Mouse (Mus musculus) kidney, adult 2 months (tissue): ENCODE data around the gene Pcsk2. TPM values are rescaled to one million over a fixed set of nuclear protein-coding genes. Genes with fewer than 3 reads are reported as not detected.

Experiments
- DNase-seq: peaks from one replicate; pipeline ENCODE4 v3.0.0; 2021
- H3K27ac ChIP-seq: fragments of 200-500 bp; 2 replicates; pipeline ENCODE4 v1.5.1; 2012; ENCODE audit warnings: low read depth, low read length, control low read depth, inconsistent platforms; ENCODE audit not compliant: insufficient read depth
- H3K27me3 ChIP-seq: fragments of 200-500 bp; replicated peaks from 2 replicates; pipeline ENCODE4 v1.6.1; 2012; ENCODE audit warnings: mild to moderate bottlenecking, moderate library complexity, low read length, inconsistent platforms; ENCODE audit not compliant: control insufficient read depth, insufficient read depth
- H3K36me3 ChIP-seq: fragments of 200-500 bp; 2 replicates; pipeline ENCODE4 v1.6.1; 2012; ENCODE audit warnings: mild to moderate bottlenecking, moderate library complexity, low read length, inconsistent platforms; ENCODE audit not compliant: control insufficient read depth, insufficient read depth
- H3K4me1 ChIP-seq: fragments of 200-500 bp; 2 replicates; pipeline ENCODE4 v1.6.1; 2011; ENCODE audit warnings: low read length; ENCODE audit not compliant: control insufficient read depth, insufficient read depth
- H3K4me3 ChIP-seq: fragments of 200-500 bp; 2 replicates; pipeline ENCODE4 v1.5.1; 2011; ENCODE audit warnings: mild to moderate bottlenecking, low read depth, low read length, control low read depth; ENCODE audit not compliant: insufficient read depth
- CTCF ChIP-seq: fragments of 200-500 bp; conservative IDR thresholded peaks from 2 replicates; pipeline ENCODE4 v1.5.1; 2011; ENCODE audit warnings: low read depth, mild to moderate bottlenecking, control low read depth, low read length, moderate library complexity, mixed read lengths; ENCODE audit not compliant: insufficient read depth, insufficient read length
- POLR2A ChIP-seq: fragments of 200-500 bp; IDR thresholded peaks from one replicate; pipeline ENCODE4 v1.6.1; 2011; ENCODE audit warnings: low read depth, low read length, control low read depth
- WGBS: fragments of 180-500 bp; shearing (Covaris S2); methylation state at CpG from one replicate; pipeline ENCODE4 v1.1.7; 2018; 5-methylcytosine and 5-hydroxymethylcytosine counted together
- polyA plus RNA-seq: library from polyadenylated mRNA; depleted of rRNA; stranded (reverse); fragments of >200 nt; gene quantifications from 2 replicates; pipeline ENCODE4 v1.2.3, GENCODE M21; 2012

Pcsk2 gene
- polyA plus RNA-seq, 1 experiment: 0.11 TPM

- DNase-seq: no peak
- 73% methylated on average over 5 of the region's 5 CpGs for WGBS
- no peaks in the 10 kb centered on the region for H3K27me3 ChIP-seq
- H3K4me1 ChIP-seq: peaks cover 3% of the 10 kb centered on the region; the same call in 1 of the 2 replicates
- H3K36me3 ChIP-seq: no peaks in the 10 kb centered on the region
- no peak overlapping the region for H3K4me3 ChIP-seq
- H3K27ac ChIP-seq: no peak overlapping the region
- no peak for TF ChIP-seq CTCF
- no peak for TF ChIP-seq POLR2A
These were observed 262.8 kb downstream of the Pcsk2 start for GRCm38 (mm10) chr2:143808789-143809188.

DNA sequence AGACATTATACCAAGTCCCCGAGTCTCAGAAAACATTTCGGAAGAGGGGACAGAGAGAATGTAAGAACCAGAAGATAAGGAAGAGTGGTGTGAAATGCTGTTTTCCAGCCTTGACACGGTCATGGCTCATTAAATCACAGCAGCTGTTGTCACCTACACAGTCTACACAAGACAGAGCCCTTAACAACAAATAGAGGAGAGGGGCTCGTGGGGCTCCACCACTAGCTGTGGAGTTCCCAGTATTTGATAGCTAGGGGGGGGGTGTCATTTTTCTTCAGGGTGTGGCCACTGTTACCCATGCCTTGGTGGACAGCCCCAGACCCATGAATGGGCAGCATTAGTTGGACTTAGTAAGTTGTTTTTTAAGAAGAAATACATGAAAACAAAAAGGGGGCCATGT is 266.3 kb downstream of the Pcsk2 start:
- Histone ChIP-seq H3K36me3 (no peaks in the 10 kb centered on the region), H3K27me3 (no peaks in the 10 kb centered on the region), H3K4me3 (no peak overlapping the region), H3K4me1 (no peaks in the 10 kb centered on the region), H3K27ac (no peak overlapping the region)
- TF ChIP-seq CTCF (no peak), POLR2A (no peak)
- no peak for DNase-seq
- WGBS: 27% methylated on average over 4 of the region's 4 CpGs

DNA sequence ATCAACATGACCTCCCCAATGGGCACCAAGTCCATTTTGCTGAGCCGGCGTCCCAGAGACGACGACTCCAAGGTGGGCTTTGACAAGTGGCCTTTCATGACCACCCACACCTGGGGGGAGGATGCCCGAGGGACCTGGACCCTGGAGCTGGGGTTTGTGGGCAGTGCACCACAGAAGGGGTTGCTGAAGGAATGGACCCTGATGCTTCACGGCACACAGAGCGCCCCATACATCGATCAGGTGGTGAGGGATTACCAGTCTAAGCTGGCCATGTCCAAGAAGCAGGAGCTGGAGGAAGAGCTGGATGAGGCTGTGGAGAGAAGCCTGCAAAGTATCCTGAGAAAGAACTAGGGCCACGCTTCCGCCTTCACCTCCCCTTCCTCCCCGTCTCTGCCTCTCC is 267.5 kb downstream of the Pcsk2 start:
- Histone ChIP-seq H3K27me3 (no peaks in the 10 kb centered on the region), H3K27ac (no peak overlapping the region), H3K36me3 (no peaks in the 10 kb centered on the region), H3K4me3 (no peak overlapping the region), H3K4me1 (no peaks in the 10 kb centered on the region)
- TF ChIP-seq CTCF (no peak), POLR2A (no peak)
- WGBS: 84% methylated on average over 11 of the region's 11 CpGs
- no peak for DNase-seq

DNA sequence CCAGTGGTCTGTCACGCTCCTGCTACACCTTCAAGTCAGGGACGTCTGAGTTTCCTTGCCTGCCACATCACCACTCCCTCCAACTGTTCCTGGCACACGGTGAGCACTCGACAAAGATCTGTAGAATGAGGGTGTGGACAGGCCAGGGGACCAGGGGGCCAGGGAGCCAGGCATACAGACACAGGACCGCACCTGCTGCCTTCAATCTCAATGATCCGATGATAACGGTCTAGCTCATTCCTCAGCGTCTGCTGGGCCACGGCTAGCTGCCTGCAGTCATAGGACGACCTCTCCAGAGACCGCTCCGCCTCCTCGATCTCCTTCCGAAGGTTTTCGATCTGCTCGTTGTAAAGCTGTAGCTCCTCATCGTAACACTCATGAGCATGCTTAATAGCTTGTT is 285.7 kb downstream of the Pcsk2 start:
- 56% methylated on average over 17 of the region's 17 CpGs for WGBS
- no peaks in the 10 kb centered on the region for H3K36me3 ChIP-seq
- no peak overlapping the region for H3K27ac ChIP-seq
- H3K27me3 ChIP-seq: no peaks in the 10 kb centered on the region
- H3K4me1 ChIP-seq: no peaks in the 10 kb centered on the region
- DNase-seq: no peak
- no peak for TF ChIP-seq POLR2A
- H3K4me3 ChIP-seq: no peak overlapping the region

GRCm38 (mm10) chr2:143832721-143833120 is 286.8 kb downstream of the Pcsk2 start:
- no peaks in the 10 kb centered on the region for H3K36me3 ChIP-seq
- H3K27ac ChIP-seq: no peak overlapping the region
- no peak for TF ChIP-seq CTCF
- TF ChIP-seq POLR2A: no peak
- WGBS: 84% methylated on average over 5 of the region's 5 CpGs
- no peak overlapping the region for H3K4me3 ChIP-seq
- DNase-seq: no peak
- H3K27me3 ChIP-seq: no peaks in the 10 kb centered on the region
- H3K4me1 ChIP-seq: no peaks in the 10 kb centered on the region

GRCm38 (mm10) chr2:143834082-143834481 is 288.1 kb downstream of the Pcsk2 start:
- no peak overlapping the region for H3K4me3 ChIP-seq
- TF ChIP-seq POLR2A (no peak), CTCF (no peak)
- WGBS: 44% methylated on average over 6 of the region's 6 CpGs
- no peak overlapping the region for H3K27ac ChIP-seq
- H3K36me3 ChIP-seq: no peaks in the 10 kb centered on the region
- no peaks in the 10 kb centered on the region for H3K27me3 ChIP-seq
- no peak for DNase-seq
- H3K4me1 ChIP-seq: no peaks in the 10 kb centered on the region

DNA sequence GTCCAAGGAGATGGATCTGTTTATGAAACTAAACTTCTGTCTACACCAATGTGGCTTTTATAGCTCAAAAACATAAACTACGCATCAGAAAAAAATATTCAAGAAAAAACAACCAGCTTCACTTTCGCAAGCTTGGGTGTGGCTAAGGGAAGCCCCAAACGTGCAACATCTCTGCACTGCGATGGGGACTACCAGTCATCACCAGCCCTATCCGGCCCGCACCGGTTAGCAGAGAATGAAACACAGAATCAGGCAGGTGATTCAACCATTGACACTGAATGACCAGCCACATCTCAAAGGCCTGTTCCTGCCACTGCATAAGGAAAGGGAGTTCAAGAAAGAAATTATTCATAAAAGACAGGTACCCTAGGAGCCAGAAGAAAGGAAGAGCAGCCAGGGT is 289.9 kb downstream of the Pcsk2 start:
- Histone ChIP-seq H3K4me1 (no peaks in the 10 kb centered on the region), H3K27ac (no peak overlapping the region), H3K27me3 (no peaks in the 10 kb centered on the region), H3K36me3 (no peaks in the 10 kb centered on the region), H3K4me3 (no peak overlapping the region)
- WGBS: 82% methylated on average over 7 of the region's 7 CpGs
- no peak for TF ChIP-seq CTCF
- TF ChIP-seq POLR2A: no peak
- DNase-seq: no peak

DNA sequence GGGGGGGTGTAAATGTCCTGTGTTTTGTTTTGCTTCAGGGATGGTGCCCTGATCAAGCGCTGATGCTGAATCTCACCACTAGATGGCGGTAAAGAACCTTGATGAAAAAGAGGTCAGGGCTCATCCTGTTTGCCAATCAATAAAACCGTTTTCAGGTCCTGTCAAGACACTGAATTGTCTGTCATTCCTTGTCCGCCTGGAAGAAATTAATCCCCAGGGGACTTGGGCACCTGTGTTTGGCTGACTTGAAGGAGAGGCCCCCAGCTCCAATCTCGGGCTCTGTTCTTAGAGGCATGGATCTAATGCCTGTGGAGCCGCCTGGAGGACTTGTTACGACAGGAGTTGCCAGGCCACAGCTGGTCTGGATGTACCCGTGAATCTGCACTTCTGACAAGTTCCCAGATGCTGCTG is 291.3 kb downstream of the Pcsk2 start:
- DNase-seq: peak; percentile 78
- H3K36me3 ChIP-seq: no peaks in the 10 kb centered on the region
- no peak overlapping the region for H3K4me3 ChIP-seq
- H3K4me1 ChIP-seq: no peaks in the 10 kb centered on the region
- no peaks in the 10 kb centered on the region for H3K27me3 ChIP-seq
- no peak for TF ChIP-seq POLR2A
- TF ChIP-seq CTCF: peak; percentile 72
- no peak overlapping the region for H3K27ac ChIP-seq
- WGBS: under 1% methylated on average over 8 of the region's 8 CpGs
